Mouse (Mus musculus) heart, adult 18-20 months (tissue): ENCODE data around the gene Gimap8. TPM values are rescaled to one million over a fixed set of nuclear protein-coding genes. Genes with fewer than 3 reads are reported as not detected.
A peak's percentile ranks its signal among the peaks of the same experiment; 100 is the strongest.
"Not testable (repeated sequence)": the region's sequence is repeated elsewhere in the genome, so short reads cannot be mapped to it uniquely, and the experiment has no call there.

Experiments used
- DNase-seq, 2 experiments: peaks; one replicate each; pipeline ENCODE4 v3.0.0; 2021 to 2022; ENCODE audit warnings: mixed read lengths in 1 of 2
- long read RNA-seq, 2 experiments: library from polyadenylated mRNA; stranded (forward); transcript quantifications; one replicate each; pipeline ENCODE4 v2.0.0; 2021
- total RNA-seq, 2 experiments: library from RNA; stranded (reverse); gene quantifications; 2 replicates each; pipeline ENCODE4 v1.2.3; 2021

The Gimap8 gene
- total RNA-seq: 1 to 10 TPM; 7.1 to 7.5 TPM
- long read RNA-seq, experiment 1, partial matches to known transcripts: 1 of 1 reads
- long read RNA-seq, experiment 1, other reads (novel, unspliced or antisense): 0 of 1 reads
- long read RNA-seq, experiment 2: 0 reads

DNA sequence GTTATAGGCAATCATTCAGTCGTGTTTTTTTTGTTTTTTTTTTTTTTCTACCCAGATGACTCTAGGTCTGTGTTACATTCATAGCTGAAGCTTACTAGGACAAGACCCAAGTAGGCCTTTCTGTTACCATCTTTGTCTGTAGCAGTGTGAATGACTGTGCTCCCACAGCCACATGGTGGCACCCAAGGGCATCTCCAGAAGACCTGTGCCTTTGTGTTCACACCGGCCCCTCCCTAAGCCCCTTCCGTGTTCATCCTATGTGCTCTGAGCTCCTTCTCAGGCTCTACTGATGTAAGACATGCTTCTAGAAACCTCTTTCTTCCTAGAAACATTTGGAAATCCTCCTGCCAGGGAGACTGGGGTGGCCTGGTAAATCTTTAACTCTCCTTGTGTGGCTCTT is at the start of gene Gimap8:
Gimap8 (plus strand) TSS at position 240 of the 400 bp plus-strand sequence.
- DNase-seq: peak; percentile 66 to 83

DNA sequence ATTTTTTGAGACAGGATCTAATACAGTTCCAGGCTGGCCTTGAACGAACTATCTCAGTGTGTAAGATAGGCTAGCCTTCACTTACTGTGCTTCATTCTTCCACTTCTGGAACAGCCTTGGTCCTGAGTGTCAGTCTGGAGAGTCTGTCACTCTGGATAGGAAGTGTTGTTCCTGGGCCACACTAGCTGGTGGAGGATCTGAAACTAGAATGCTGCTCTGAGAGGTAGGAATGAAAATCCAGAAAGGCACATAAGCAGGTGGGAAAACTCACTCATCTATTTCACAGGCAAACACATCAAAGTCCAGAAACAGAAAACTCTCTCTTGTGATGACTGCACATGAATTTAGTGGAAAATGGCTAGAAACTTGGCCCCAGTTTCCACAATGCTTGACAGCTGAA is 46.4 kb upstream of the Gimap8 start:
- DNase-seq: no peak

DNA sequence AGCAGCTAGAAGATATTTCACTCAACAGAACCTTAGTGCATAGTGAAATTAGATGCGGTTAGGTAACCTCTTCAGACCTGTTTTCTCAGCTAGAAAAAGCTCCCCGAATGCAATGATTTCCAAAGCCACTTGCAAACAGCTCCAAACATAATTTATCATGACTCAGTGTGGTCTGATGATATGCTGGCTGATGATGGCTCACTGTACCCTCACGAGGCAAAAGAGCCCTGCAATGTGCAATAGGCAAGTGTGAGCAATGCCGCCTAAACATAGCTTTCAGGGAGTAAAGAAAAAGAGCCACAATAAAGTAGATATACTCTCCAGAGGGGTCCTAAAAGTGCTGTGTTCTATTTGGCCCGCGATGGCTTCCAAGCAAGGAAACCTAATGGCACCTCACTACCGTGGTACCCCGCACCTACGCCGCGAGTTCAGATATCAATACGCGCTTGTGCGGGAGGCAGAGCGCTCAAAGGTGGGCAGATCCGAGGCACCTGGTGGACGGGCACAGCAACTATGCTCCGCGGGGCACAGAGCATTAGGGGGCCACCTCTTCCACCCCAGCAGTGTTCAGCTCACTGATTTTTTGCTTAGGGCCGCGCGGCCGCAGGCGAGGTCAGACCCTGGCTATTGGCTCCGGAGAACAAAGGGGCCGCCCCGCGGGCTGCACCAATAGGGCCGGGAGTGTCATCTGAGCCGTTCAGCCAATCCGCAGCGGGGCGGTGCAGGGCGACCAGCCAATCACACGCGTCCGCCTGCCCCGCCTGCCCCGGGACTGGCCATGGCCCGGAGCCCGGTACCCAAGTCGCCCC is 45.6 kb upstream of the Gimap8 start, which contains the start of gene Zfp775:
Zfp775 (plus strand) TSS at position 793 of the 809 bp plus-strand sequence.
- DNase-seq: peak; percentile 97 to 98

DNA sequence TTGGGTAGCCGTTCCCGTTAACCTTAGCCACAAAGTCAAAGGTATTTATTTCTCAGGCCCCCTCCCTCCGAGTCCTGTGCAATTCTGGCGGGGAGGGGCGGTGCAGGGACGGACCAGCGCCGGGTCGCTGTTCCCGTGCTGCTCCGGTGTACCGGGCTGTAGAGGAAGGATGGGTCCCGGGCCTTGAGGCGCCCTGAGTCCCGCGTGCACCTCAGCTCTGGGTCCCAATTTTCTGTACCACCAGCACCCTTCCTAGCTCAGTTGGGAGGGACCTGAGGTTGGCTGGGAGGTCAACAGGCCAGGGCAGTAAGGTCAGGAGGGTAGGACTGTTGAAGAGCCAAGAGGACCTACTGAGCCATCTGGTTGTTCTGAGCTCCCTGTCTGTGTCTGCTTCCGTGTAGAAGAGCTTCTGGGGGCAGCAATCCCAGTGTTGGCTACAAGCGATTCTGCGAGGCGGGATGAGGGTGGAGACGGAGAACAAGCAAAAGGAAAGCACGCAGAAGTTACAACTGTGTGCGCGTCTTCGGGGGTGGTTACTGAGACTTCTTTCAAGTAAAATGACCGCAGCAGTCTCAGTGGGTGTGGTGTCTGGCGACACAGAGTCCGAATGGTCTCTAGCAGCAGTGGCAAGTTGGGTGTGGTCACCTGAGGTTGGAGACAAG is 44.8 kb upstream of the Gimap8 start:
- DNase-seq: peak in 1 of 2 experiments; percentile 41

DNA sequence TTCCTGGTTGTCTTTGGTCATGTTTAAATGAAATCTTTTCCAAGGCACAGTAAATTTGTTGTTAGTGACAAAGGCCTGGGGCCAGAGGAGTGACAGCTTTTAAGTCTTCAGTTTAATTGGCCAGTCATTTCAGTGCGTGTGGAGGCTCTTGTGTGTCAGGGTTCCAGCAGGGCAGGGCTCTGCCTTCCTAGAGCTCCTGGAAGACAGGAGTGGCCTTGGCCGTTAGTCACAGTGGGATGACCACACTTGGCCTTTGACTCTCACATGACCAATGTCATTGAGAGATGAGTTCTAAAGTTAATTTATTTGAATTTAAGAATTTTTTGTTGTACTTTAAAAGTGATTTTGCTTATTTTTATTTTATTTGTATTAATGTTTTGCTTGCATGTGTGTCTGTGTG is 38.9 kb upstream of the Gimap8 start:
- DNase-seq: no peak

DNA sequence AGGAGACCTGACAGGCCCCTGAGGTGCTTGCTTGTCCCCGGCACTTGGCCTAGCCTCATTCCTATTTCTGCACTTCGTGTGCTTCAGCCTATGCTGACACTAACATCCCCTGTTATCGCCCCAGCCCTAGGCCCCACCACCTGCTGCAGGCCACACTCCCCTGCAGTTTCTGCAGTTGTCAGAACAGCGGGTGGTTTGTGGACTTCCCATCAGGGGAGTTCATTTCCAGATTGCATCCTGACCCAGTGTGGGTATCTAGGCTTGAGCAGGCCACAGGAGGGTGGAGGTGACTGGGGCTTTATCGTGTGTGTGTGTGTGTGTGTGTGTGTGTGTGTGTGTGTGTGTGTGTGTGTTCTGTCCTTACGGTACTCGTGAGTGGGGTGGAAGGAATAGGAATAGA is 37.5 kb upstream of the Gimap8 start:
- DNase-seq: no peak

DNA sequence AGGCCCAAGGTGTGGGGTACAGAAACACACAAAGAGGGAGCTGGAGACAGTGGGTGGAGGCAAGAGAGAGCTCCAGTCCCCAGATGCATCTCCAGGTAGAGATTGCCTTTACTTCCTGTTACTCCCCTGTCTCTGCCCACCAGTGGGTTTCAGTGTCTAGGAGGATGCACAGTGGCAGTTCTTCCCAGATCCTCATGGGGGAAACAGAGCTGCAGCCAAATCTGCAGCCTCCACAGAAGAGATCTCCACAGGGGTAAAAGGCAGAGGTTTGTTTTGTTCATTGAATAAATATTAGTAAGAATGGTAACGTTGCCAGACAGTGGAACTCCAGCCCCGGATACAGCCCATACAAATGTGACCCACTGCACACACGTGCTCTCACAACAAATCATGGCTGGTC is 36.4 kb upstream of the Gimap8 start:
- DNase-seq: no peak

DNA sequence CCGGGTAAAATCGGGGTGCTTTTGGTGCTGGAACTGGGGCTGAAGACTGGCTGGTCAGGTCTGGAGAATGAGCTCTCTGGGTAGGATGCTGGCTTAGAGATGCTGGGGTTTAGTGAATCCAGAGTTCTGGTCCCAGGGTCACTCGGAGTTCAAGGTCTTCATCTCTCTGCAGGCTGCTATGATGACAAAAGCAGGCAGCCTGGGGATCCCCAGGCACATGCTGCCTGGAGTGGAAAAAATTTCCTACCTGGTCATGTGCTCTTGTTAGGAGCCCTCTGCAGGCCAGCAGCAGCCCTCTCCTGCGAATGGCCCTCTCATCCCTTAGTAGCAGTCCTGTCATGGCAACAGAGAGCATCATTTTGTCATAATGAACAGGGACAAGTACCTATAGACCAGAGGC is 33.6 kb upstream of the Gimap8 start:
- DNase-seq: no peak

DNA sequence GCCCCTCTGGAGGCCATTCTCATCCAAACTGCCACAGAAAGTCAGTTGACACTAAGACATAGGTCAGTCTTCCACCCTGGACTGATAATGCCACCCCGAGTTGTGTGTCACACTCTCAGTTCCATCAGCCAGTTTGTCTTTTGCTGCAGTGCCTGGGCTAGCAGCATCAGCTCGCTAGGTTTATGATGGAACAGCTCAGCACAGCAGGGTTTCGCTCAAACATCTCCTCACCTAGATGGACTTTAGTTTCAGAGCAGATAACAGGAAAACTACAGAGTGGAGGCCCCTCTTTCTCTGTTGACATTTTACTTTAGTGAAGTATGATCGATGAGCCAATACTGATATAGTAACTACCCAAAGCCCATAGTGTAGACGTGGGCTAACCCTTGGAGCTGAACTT is 32.3 kb upstream of the Gimap8 start:
- no peak for DNase-seq

DNA sequence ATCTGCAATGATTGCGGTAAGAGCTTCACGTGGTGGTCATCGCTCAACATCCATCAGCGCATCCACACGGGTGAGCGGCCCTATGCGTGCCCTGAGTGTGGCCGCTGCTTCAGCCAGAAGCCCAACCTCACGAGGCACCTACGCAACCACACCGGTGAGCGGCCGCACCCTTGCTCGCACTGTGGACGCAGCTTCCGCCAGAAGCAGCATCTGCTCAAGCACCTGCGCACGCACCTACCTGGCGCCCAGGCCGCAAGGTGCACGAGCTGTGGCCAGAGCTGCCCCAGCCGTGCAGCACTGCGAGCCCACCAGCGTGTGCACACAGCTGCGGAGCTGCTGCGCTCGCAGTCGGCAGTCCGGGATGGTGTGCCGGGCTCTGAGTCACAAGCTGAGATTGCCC is 27.0 kb upstream of the Gimap8 start:
- DNase-seq: no peak

DNA sequence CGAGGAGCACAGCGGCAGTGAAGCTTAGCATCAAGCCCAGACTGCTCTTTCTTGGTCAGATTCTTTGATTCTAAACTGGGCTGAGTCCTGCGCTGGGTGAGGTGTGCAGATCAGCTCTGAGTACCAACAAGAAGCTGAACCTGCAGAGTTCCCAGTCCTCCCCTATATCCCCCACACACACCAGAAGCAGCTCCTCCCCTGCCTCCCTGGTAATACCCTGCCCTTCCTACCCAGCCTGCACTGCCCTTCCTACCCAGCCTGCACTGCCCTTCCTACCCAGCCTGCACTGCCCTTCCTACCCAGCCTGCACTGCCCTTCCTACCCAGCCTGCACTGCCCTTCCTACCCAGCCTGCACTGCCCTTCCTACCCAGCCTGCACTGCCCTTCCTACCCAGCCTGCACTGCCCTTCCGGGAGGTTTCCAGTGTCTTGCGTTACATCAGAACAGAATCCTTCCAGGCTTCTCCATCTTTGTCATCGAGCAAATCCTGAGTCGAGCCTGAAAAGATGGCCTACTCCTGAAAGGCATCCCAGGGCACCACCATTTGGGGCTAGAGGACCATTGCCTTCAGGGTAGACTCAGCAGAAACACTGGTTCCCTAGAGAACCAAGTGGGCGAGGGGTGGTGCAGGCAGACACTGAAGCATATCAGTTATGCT is 24.7 kb upstream of the Gimap8 start:
- not testable (repeated sequence) for DNase-seq

DNA sequence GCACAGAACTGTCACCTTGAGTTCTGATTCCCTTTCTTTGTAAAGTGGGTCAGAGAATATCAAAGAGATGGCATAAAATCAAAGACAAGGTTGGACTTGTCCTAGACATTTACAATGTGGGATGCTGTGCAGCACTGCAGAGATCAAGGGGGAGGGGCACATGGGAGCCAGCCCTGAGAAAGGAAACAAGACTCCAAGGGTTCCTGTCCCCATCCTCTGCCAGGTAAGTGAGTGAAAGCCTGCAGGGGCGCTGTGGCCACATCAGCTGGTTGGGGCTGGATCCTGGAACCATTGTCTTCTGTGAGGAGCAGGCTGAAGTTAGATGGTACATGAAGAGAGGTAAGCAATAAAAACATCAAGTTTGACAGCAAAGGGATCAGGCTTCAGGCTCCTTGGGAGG is 23.6 kb upstream of the Gimap8 start:
- DNase-seq: no peak

DNA sequence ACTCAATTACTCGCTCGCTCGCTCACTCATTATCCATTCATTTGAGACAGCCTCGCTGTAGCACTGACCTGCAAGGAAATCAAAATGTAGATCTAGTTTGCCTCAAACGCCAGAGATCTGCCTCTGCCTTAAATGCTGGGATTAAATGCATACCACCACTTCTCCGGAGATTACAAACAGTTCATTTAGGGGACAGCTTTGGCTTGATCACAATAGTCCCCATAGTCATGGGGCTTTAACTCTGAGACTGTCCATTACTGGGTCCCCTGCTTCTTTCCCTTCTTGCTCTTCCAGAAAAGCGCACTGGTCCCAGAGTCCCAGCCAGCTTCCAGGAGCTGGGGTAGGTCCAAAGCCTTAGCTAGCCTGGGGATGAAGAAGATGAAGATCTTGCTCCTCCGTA is 20.6 kb upstream of the Gimap8 start, which contains the start of gene AI854703:
AI854703 (plus strand) TSS at position 301 of the 400 bp plus-strand sequence.
- no peak for DNase-seq

DNA sequence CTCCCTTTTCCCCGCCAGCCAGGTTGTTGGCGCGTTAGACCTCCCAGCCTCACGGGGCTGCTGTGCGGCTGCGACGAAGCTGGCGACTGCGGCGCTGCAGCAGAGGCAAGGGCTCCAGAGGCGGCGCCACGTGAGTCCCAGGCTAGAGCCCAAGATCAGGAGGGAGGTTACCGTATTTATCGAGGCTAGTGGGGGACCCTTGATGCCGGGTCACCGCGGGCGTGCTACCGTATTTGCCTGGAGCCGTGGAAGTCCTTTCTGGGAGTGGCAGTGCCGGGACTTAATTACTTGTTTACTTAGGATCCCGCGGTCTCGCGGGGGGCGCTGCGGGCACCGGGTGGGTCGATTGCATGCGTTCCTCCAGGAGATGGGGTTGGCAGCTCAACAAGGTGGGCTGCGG is 20.1 kb upstream of the Gimap8 start:
- DNase-seq: peak; percentile 47 to 63

DNA sequence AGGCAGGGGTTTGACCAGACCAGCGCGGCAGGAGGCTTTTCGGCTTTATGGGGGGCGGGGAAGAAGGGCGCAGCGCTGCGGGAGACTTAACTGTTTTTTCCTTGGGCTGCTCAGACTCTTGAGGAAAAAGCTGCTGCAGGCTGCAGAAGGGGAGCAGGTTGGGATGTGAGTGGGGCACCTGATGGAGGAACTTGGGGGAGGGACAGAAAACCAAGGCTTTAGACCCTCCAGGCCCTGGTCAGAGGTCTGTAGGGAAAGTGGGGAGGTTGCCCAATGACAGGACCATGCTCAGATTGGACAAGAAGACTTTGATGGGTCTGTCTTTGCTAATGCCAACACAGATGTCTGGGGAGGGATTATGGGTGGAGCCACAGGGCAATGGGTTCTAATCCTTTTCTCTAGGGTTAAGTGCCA is 19.5 kb upstream of the Gimap8 start:
- no peak for DNase-seq

DNA sequence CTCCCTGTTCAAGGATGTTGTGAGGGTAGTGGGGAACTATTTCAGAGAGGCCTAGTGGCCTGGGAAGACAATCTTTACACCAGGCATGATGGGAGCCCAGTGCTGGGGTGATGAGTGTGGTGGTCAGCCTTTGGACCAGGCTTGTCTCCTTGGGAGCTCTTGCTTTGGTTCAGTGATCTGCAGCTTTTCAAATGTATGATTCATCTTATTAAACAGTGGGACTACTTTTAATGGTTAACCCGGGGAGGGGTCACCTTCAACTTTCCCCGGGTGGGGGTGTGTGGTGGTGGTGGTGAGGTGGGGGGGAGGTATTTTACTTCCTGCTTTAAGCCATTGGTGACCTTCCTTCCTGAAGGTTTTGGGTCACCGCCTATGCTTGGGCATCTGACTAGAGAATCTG is 18.7 kb upstream of the Gimap8 start:
- DNase-seq: no peak

DNA sequence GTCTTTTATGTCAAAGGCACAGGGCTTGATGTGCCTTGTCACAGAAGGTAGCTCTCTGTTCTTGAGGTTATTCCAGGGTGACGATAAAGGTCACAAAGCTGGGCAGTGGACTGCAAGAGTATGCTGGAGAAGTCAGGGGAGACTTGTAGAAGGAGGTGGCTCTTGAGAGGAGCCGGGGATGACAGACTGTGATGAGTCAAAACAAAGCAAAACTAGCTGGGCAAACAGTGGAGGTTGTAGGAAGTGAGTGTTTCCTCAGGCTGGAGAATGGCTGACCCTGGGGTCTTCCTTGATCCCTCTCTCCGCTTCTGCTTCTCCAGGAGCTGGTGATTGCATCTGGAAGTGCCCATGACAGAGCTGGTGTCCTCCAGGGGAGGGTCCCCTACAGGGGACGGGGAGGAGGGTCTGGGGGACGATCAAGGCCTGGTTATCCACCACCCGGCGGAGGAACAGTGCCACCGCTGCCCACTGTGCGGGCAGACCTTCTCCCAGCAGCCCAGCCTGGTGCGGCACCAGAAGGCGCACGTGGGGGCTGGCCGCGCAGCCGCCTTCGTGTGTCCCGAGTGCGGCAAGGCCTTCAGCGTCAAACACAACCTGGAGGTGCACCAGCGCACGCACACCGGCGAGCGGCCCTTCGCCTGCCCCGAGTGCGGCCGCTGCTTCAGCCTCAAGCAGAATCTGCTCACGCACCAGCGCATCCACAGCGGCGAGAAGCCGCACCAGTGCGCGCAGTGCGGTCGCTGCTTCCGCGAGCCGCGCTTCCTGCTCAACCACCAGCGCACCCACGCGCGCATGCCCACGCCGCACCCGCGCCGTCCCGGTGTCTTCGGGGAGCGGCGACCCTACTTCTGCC is 18.0 kb upstream of the Gimap8 start:
- DNase-seq: no peak

DNA sequence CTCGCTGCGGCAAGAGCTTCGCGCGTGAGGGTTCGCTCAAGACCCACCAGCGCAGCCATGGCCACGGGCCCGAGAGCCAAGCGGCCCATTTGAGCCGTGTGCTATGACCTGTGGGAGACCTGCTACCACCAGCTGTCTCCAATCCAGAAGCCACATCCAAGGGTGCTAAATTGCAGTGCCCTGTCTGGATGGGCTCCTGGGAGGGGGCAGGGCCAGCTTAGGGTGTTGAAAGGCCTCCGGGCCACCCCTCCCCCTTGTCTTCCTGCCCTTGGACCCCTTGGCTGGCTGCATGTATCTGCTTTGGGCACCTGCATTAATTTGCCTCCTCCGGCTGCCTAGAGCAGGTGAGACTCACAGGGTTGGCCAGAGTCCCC is 17.4 kb upstream of the Gimap8 start:
- no peak for DNase-seq

DNA sequence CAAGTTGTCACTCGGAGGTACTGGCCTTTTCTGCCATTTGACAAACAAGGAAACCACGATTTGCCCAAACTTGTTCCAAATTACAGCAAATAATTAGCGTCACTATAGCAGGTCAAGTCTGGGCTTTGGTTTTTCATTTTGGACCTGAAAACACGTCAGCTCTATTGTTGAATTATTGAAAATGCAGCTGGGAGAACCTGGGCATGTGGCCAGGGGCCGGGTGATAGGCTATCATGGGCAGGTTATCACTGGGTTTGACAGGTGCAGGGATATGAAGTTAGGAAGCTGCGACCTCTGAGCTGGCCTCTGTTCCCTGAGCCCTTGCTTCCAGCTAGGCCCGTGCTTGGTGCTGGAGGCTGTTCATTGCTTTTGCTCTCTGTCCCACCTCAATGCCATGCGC is 16.2 kb upstream of the Gimap8 start:
- no peak for DNase-seq

DNA sequence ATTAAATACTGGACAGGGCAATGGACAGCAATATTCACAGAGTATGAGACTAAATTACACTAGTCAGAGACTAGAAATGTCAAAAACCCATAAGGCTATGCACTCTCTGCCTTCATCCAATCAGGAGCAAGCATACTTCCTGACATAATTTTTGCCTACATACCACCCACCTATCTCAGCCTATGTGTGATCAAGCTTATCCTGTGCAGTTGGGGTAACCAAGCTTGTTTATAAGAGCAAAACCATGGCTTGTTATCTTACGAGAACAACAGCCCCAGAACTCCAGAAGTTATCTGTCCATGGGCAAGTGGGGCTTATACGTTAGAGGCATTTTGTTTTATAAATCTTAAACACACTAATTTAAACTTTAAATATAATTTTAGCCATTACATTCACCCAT is 11.9 kb upstream of the Gimap8 start:
- no peak for DNase-seq

DNA sequence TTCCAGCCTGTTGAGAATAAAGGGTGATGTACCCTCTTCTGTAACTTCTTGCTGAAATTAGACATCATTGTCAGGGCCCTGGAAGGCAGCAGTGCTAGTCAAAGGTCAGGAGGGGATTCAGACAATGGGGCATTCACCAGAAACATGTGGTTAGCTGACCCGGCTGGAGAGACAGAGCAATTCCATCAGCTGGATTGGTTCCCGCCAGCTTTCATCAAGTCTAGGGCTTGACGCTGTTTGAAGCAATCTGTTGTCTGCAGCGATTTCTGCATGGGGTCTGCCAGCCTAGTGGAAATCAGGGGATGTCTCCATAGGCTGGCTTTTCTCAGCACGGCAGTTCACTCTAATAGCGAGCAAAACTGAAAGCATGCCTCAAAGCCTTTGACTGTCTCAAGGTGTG is 10.5 kb upstream of the Gimap8 start:
- DNase-seq: peak; percentile 28 to 52
